Mouse (Mus musculus) intestine, embryonic 15.5 days (tissue): ENCODE results near the gene Pnkd. TPM values are rescaled to one million over a fixed set of nuclear protein-coding genes. Genes with fewer than 3 reads are reported as not detected.
"Not testable (repeated sequence)": the region's sequence is repeated elsewhere in the genome, so short reads cannot be mapped to it uniquely, and the experiment has no call there.

Experiments used
- ATAC-seq: fragments of 200-750 bp; cut with Nextera tagmentation; 2 replicates; pipeline ENCODE4 v1.8.0; 2017; ENCODE audit warnings: moderate TSS enrichment, moderate library complexity
- H3K27ac ChIP-seq: fragments of 300-500 bp; sonication (generic); 2 replicates; pipeline ENCODE4 v1.5.1; 2015; ENCODE audit warnings: mild to moderate bottlenecking, inconsistent platforms
- H3K27me3 ChIP-seq: fragments of 300-500 bp; sonication (generic); replicated peaks from 2 replicates; pipeline ENCODE4 v1.6.1; 2015; ENCODE audit warnings: inconsistent platforms
- H3K36me3 ChIP-seq: fragments of 300-500 bp; sonication (generic); 2 replicates; pipeline ENCODE4 v1.6.1; 2015; ENCODE audit warnings: inconsistent platforms
- H3K4me1 ChIP-seq: fragments of 300-500 bp; sonication (generic); replicated peaks from 2 replicates; pipeline ENCODE4 v1.6.1; 2015; ENCODE audit warnings: inconsistent platforms
- H3K4me2 ChIP-seq: fragments of 300-500 bp; sonication (generic); replicated peaks from 2 replicates; pipeline ENCODE4 v1.6.1; 2015; ENCODE audit warnings: mild to moderate bottlenecking, inconsistent platforms
- H3K4me3 ChIP-seq: fragments of 300-500 bp; sonication (generic); replicated peaks from 2 replicates; pipeline ENCODE4 v1.5.1; 2015; ENCODE audit warnings: inconsistent platforms
- H3K9ac ChIP-seq: fragments of 300-500 bp; sonication (generic); 2 replicates; pipeline ENCODE4 v1.6.1; 2015; ENCODE audit warnings: inconsistent platforms
- H3K9me3 ChIP-seq: fragments of 300-500 bp; sonication (generic); 2 replicates; pipeline ENCODE4 v1.6.1; 2016; ENCODE audit warnings: inconsistent platforms
- WGBS: fragments of 180-500 bp; shearing (Covaris S2); methylation state at CpG from one replicate; pipeline ENCODE4 v1.1.7; 2015; 5-methylcytosine and 5-hydroxymethylcytosine counted together
- polyA plus RNA-seq: library from polyadenylated mRNA; unstranded; fragments of >200 nt; fragmentation: Nextera tagmentation; extraction: Ambion mirVana; gene quantifications from 2 replicates; pipeline ENCODE4 v1.2.1, GENCODE M21; 2015

The Pnkd gene
- polyA plus RNA-seq, 1 experiment from 2014 or later: 120 TPM

DNA sequence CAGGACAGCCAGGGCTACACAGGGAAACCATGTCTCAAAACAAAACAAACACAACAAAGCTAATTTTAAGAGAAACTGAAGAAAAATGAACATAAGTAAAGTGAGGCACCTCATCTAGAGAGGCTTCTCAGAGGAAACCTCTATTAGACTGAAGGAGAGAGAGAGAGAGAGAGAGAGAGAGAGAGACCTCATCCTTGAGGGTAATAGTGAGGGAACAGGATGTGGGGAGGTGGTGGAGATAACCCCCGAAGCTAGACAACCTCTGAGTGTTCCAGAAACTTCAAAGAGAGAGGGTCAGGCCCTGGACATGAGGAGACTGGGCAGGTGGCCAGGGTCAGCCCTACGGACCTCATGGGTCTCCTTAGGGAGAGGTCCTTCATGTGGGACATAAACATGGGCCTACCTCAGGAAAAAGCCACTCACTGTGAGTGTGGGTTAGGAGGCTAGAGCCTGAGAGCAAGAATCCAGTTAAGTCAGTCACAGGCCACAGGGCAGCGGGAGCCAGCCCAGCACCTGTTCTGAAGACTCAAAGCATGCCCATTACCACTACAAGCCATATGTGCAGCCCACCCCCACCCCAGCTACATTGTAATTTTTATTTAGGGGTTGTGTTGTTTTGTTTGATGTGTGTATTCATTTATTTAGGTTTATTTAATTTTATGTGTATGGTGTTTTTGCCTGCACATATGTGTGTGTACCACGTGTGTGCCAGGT is 31.5 kb downstream of the Pnkd start:
- 78% methylated on average over 4 of the region's 4 CpGs for WGBS
- no peaks in the 10 kb centered on the region for H3K36me3 ChIP-seq
- H3K9ac ChIP-seq: no peak overlapping the region
- no peaks in the 10 kb centered on the region for H3K4me1 ChIP-seq
- no peak for ATAC-seq
- H3K9me3 ChIP-seq: no peaks in the 10 kb centered on the region
- H3K4me2 ChIP-seq: no peak overlapping the region
- H3K27ac ChIP-seq: no peak overlapping the region
- no peak overlapping the region for H3K4me3 ChIP-seq
- H3K27me3 ChIP-seq: no peaks in the 10 kb centered on the region

DNA sequence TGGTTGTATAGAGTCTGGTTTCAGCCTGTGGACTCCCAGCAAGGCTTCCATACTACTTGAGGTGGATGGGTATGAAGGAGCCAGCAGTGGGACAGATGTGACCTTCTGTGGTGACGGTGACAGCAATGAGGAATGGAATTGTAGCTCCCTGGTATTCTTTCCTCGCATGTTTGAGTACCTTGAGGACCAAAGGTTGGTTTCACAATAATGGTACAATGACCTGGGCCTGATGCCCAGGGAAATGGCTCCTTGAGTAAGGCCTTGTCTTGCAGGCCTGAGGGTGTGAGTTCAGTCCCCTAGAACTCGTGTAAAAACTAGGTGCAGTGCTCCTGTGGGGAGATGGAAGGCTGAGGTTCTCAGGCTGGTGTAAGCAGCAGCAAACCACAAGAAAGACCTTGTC is 34.0 kb downstream of the Pnkd start:
- Histone ChIP-seq H3K27me3 (no peaks in the 10 kb centered on the region), H3K27ac (no peak overlapping the region), H3K36me3 (no peaks in the 10 kb centered on the region), H3K9me3 (no peaks in the 10 kb centered on the region), H3K4me2 (no peak overlapping the region), H3K4me3 (no peak overlapping the region), H3K9ac (no peak overlapping the region), H3K4me1 (no peaks in the 10 kb centered on the region)
- 88% methylated on average over 3 of the region's 3 CpGs for whole genome bisulfite sequencing
- ATAC-seq: no peak

DNA sequence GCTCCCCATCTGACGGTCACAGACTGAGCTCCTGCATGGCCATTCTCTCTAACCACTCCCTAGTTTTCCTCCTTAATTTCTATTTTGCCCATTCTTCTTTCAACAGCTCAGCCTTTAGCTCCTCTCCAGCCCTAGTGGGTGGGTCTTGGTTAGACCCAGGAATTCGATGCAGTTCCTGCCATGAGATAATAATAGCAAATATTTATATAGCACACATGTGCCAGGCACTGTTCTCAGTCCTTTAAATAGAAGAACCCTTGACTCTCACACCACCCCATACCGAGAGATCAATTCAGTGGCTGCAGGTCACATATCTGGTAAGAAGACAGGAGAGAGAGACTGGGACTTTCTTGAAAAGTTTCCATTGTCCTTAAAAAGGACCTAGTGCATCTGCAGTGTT is 36.7 kb downstream of the Pnkd start:
- H3K4me2 ChIP-seq: no peak overlapping the region
- no peak overlapping the region for H3K9ac ChIP-seq
- 41% methylated on average over 3 of the region's 3 CpGs for WGBS
- no peaks in the 10 kb centered on the region for H3K36me3 ChIP-seq
- 0 out of 2 replicates have a peak, but pooled peaks have one; percentile 28 for ATAC-seq
- H3K9me3 ChIP-seq: no peaks in the 10 kb centered on the region
- H3K4me3 ChIP-seq: no peak overlapping the region
- no peak overlapping the region for H3K27ac ChIP-seq
- no peaks in the 10 kb centered on the region for H3K27me3 ChIP-seq
- H3K4me1 ChIP-seq: no peaks in the 10 kb centered on the region

DNA sequence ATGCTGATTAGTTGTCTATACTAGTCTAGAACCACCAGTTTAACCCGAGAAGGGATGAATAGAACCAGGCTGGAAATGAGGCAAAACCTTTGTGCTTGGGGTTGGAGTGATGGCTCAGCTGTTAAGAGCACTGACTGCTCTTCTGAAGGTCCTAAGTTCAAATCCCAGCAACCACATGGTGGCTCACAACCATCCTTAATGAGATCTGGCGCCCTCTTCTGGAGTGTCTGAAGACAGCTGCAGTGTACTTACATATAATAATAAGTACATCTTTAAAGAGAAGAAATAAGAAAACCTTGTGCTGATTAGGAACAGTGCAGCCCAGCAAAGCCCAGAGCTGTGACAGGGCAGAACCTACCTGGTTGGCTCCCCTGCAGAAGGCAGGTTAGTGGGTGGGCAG is 42.2 kb downstream of the Pnkd start:
- not testable (repeated sequence) for H3K9me3 ChIP-seq, ATAC-seq, H3K9ac ChIP-seq, H3K36me3 ChIP-seq, H3K4me3 ChIP-seq, H3K4me2 ChIP-seq, H3K27ac ChIP-seq, H3K27me3 ChIP-seq
- WGBS: 77% methylated on average over 2 of the region's 2 CpGs
- peaks cover 12% of the 10 kb centered on the region for H3K4me1 ChIP-seq

DNA sequence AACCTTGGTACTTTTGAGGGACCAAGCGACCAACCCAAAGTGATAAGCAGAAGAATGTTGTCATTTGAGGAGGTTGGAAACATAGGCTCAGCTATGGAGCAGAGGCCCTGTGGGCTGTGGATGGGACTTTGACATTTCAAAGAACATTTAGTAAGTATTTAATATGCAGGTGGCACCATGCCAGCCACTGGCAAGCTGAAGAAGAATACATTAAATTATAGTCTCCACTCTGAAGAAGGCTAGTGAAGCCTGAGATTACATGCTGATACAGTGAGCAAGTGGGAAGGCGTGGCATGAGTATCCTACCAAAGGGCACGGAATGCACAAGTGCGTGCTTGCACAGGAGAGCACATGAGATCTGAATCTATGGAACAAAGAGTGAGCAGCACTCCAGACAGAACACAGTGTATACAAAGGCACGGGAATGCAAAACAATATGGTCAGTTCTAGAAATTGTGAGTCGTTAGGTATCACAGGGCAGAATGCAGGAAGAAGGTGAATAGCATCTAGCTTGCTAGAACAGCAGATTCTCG is 45.2 kb downstream of the Pnkd start:
- ATAC-seq: peak; percentile 16; the same call in 1 of the 2 replicates
- WGBS: 62% methylated on average over 7 of the region's 7 CpGs
- no peaks in the 10 kb centered on the region for H3K36me3 ChIP-seq
- H3K4me2 ChIP-seq: no peak overlapping the region
- peak overlapping the region; percentile 70 for H3K27ac ChIP-seq
- H3K9ac ChIP-seq: no peak overlapping the region
- no peaks in the 10 kb centered on the region for H3K27me3 ChIP-seq
- peaks cover 20% of the 10 kb centered on the region for H3K4me1 ChIP-seq
- H3K4me3 ChIP-seq: no peak overlapping the region
- H3K9me3 ChIP-seq: no peaks in the 10 kb centered on the region

DNA sequence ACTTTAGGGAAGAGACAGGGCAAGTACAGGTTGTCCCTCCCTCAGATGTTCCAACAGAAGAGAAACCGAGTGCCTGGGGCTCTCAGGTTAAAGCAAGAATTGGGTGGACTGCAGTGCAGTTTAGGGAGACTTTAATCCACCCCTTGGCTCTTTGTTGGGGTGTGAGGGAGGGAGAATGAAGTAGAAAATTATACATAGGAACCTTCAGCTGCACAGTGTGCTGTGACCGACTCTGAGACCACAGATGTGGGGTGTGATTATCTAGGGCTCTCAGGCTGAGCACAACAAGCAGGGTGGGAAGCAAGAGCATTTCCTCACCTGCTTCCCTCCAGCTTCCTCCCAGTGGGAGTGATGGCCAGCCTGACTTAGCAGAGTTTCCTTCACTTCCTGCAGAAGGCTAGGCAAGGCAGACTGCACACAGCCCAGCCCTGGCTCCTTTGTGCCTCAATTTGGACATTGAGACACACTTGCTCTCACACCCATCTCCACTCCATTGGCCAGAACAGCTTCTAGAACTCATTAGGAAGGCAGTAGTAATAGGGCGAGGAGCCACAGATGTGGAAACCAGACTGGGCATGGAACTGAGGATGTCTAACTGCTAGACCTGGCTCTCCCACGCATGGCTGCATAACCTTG is 46.4 kb downstream of the Pnkd start:
- Histone ChIP-seq H3K9ac (no peak overlapping the region), H3K4me2 (no peak overlapping the region), H3K4me3 (no peak overlapping the region), H3K27ac (peak overlapping the region; percentile 70), H3K4me1 (peaks cover 20% of the 10 kb centered on the region), H3K27me3 (no peaks in the 10 kb centered on the region), H3K9me3 (no peaks in the 10 kb centered on the region), H3K36me3 (no peaks in the 10 kb centered on the region)
- ATAC-seq: no peak
- WGBS: 69% methylated on average over 4 of the region's 4 CpGs

DNA sequence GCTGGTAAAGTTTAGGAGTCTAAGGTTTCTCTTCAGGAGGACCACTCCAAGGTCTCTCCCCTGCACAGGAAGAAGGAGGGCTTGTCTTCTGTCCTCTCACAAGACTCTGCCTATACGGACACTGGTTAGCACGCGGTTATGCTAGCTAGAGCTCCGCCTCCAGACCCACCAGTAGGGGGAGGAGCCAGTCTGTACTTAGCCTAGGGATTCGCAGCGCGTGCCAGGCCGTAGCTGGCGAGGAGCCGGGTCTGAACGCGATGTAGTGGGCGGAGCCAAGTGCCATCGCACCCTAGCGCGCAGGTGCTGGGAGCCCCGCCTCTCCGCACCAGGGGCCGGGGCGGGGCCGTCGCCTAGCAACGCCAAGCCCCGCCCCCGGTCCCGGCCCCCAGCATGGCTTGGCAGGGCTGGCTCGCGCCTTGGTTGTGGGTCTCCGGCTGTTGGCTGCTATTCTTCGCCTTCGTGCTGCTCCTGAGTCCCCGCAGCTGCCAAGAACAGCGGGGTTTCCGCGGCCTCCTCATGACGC is 47.6 kb downstream of the Pnkd start:
- peak overlapping the region; percentile 87 for H3K4me2 ChIP-seq
- no peaks in the 10 kb centered on the region for H3K27me3 ChIP-seq
- under 1% methylated on average over 36 of the region's 36 CpGs for WGBS
- peak overlapping the region; percentile 50 for H3K9ac ChIP-seq
- H3K4me1 ChIP-seq: peaks cover 20% of the 10 kb centered on the region
- no peaks in the 10 kb centered on the region for H3K9me3 ChIP-seq
- peak; percentile 97 for ATAC-seq
- H3K27ac ChIP-seq: peak overlapping the region; percentile 84
- no peaks in the 10 kb centered on the region for H3K36me3 ChIP-seq
- H3K4me3 ChIP-seq: peak overlapping the region; percentile 56

DNA sequence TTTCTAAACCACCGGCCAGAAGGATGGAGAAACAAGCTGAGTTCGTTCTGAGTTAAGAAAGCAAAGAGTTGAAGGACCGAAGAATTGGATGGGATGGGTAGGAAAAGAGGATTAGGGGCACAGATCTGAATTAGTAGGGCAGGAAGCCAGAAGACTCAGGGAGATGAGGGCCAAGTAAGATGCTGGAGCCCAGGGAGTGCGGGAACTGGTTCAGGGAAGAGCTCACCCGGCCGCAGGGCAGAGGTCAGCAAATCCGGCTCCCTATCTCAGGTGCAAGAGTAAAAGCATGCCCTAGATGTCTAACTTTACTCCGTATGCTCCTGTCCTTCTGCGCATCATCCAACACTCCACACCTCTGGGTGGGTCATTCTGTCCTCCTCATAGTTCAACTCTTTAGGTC is 48.2 kb downstream of the Pnkd start:
- H3K9me3 ChIP-seq: no peaks in the 10 kb centered on the region
- no peaks in the 10 kb centered on the region for H3K27me3 ChIP-seq
- H3K27ac ChIP-seq: peak overlapping the region; percentile 84
- WGBS: 5% methylated on average over 9 of the region's 9 CpGs
- no peak for ATAC-seq
- H3K4me1 ChIP-seq: peaks cover 20% of the 10 kb centered on the region
- peak overlapping the region; percentile 87 for H3K4me2 ChIP-seq
- peak overlapping the region; percentile 56 for H3K4me3 ChIP-seq
- no peaks in the 10 kb centered on the region for H3K36me3 ChIP-seq
- H3K9ac ChIP-seq: peak overlapping the region; percentile 50

DNA sequence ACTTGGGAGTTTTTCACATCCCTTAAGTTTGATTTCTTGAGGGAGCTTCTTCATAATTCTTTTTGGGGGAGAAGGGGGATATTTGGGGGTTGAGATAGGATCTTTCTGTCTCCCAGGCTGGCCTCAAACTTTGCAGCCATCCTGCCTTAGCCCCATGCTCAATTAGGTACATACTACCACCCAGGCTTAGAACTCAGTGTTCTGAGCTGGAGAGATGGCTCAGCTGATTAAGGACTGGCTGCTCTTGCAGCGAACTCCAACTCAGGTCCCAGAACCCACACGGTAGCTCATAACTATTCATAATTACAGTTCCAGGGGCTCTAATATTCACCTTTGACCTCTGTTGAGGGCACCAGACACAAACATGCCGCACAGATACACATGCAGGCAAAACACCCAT is 49.9 kb downstream of the Pnkd start:
- Histone ChIP-seq H3K27ac (no peak overlapping the region), H3K36me3 (no peaks in the 10 kb centered on the region), H3K4me2 (no peak overlapping the region), H3K27me3 (no peaks in the 10 kb centered on the region), H3K4me3 (no peak overlapping the region), H3K4me1 (peaks cover 20% of the 10 kb centered on the region), H3K9ac (no peak overlapping the region), H3K9me3 (no peaks in the 10 kb centered on the region)
- ATAC-seq: no peak
- WGBS: 81% methylated on average over 3 of the region's 3 CpGs

DNA sequence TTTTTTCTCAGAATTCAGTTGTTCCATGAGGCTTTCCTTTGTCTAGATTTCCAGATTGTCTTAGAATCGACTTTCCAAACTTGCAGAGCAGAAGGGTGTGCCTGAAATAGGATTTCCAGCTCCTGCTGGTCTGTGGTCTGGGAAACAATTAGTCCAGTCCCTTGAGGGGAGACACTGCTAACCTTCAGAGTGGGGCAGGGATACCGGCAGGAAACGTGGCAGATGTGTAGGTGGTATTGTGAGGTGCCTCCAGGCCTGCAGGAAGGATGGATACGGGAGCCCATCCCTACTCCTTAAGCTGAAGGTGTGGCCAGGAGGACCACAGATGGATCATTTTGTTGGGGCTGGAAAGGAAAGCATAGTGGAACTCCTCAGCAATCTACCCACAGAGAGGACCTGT is 50.3 kb downstream of the Pnkd start:
- WGBS: 53% methylated on average over 4 of the region's 4 CpGs
- H3K9me3 ChIP-seq: no peaks in the 10 kb centered on the region
- H3K36me3 ChIP-seq: no peaks in the 10 kb centered on the region
- no peak for ATAC-seq
- H3K4me1 ChIP-seq: peaks cover 19% of the 10 kb centered on the region
- no peak overlapping the region for H3K27ac ChIP-seq
- no peak overlapping the region for H3K4me3 ChIP-seq
- H3K9ac ChIP-seq: no peak overlapping the region
- no peaks in the 10 kb centered on the region for H3K27me3 ChIP-seq
- H3K4me2 ChIP-seq: no peak overlapping the region

DNA sequence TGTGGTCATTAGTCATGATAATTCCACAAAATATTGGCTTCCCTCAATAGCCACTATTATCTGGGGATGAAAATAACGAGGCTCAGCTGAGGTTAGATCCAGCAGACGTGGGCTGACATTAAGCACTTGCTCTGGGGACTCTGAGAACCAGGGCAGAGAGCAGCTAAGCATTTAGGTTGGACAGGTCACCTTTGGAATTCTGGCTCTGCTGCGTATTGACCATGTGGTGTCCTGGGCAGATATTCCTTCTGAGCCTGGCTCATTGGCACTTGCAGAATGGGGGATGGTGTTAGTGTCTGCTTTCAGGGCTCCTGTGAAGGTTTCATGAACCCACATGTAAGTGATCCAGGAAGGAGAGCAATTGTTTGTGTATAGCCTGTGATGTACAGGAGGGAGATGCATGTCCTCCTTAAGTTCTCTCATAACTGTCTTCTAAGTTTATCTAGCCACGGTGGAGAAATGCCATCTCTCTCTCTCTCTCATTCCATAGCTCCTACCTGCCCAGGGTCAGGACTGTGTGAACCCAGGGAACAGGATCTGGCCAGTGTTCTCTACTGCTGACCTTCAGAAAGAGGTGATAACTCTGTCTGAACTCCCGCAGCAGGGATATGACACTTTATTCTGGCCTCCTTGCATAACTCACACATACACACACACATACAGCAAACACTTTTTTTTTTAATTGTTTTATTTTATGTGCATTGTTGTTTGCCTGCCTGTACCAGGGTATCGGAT is 50.9 kb downstream of the Pnkd start:
- Histone ChIP-seq H3K27me3 (no peaks in the 10 kb centered on the region), H3K4me2 (no peak overlapping the region), H3K9me3 (no peaks in the 10 kb centered on the region), H3K27ac (no peak overlapping the region), H3K4me3 (no peak overlapping the region), H3K36me3 (no peaks in the 10 kb centered on the region), H3K9ac (no peak overlapping the region), H3K4me1 (peaks cover 16% of the 10 kb centered on the region)
- 74% methylated on average over 6 of the region's 6 CpGs for WGBS
- ATAC-seq: no peak

DNA sequence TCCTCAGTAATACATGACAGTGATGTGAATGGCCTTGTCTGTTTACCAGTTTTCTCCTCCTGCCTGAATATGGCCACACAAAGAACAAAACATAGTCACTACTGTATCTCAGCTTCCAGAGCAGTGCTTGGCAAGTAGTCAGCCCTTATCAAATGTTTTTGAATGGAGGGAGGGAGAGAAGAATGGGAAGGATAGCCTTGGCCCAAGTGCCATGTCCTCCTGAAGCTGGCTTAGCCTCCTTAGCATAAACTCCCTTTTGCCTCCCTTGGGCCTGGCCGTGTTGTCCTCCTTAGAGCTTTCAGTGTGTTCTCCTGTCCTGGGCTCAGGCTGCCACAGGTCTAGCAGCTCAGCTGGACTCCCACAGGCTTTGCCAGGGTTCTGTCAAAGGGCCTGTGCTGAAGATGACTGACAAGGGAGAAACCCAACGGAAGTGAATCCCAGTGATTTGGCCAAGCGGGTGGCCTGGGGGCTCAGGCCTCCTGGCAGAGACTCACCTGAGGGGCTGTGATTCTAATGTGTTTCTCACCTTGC is 52.6 kb downstream of the Pnkd start:
- Histone ChIP-seq H3K9me3 (no peaks in the 10 kb centered on the region), H3K9ac (no peak overlapping the region), H3K36me3 (no peaks in the 10 kb centered on the region), H3K4me3 (no peak overlapping the region), H3K27me3 (no peaks in the 10 kb centered on the region), H3K4me1 (peaks cover 7% of the 10 kb centered on the region), H3K27ac (no peak overlapping the region), H3K4me2 (no peak overlapping the region)
- no peak for ATAC-seq
- WGBS: 76% methylated on average over 3 of the region's 3 CpGs
